Mouse (Mus musculus): Measurements from ENCODE around the gene Rnf144a.

Rnf144a gene

GRCm38 (mm10) chr12:26410443-26410842 lies 4.6 kb downstream of the Rnf144a start:
- DNase-seq (ENCODE audit: low read depth, low spot score): no peak

- no peak for DNase-seq (ENCODE audit: low read depth, low spot score)
Measured at GRCm38 (mm10) chr12:26408707-26409106, 6.3 kb downstream of the Rnf144a start.

- no peak for DNase-seq (ENCODE audit: low read depth, low spot score)
Measured at GRCm38 (mm10) chr12:26404781-26405702, 10.0 kb downstream of the Rnf144a start.

- DNase-seq (ENCODE audit: low read depth, low spot score): no peak
Measured at GRCm38 (mm10) chr12:26403372-26404125, 11.5 kb downstream of the Rnf144a start.

- peak; percentile 81 for DNase-seq (ENCODE audit: low read depth, low spot score)
Measured at GRCm38 (mm10) chr12:26401696-26402470, 13.2 kb downstream of the Rnf144a start.

GRCm38 (mm10) chr12:26401254-26401653 lies 13.8 kb downstream of the Rnf144a start:
- peak; percentile 45 for DNase-seq (ENCODE audit: low read depth, low spot score)

- no peak for DNase-seq (ENCODE audit: low read depth, low spot score)
Measured at GRCm38 (mm10) chr12:26400762-26401161, 14.3 kb downstream of the Rnf144a start.

- DNase-seq (ENCODE audit: low read depth, low spot score): no peak
Measured at GRCm38 (mm10) chr12:26399391-26399790, 15.7 kb downstream of the Rnf144a start.

- no peak for DNase-seq (ENCODE audit: low read depth, low spot score)
Measured at GRCm38 (mm10) chr12:26398597-26398996, 16.5 kb downstream of the Rnf144a start.

- no peak for DNase-seq (ENCODE audit: low read depth, low spot score)
Measured at GRCm38 (mm10) chr12:26394485-26395470, 20.3 kb downstream of the Rnf144a start.

GRCm38 (mm10) chr12:26393291-26393690 lies 21.8 kb downstream of the Rnf144a start:
- no peak for DNase-seq (ENCODE audit: low read depth, low spot score)

GRCm38 (mm10) chr12:26391162-26391561 lies 23.9 kb downstream of the Rnf144a start:
- DNase-seq (ENCODE audit: low read depth, low spot score): no peak

GRCm38 (mm10) chr12:26387523-26387922 lies 27.5 kb downstream of the Rnf144a start:
- no peak for DNase-seq (ENCODE audit: low read depth, low spot score)

GRCm38 (mm10) chr12:26386947-26387346 lies 28.1 kb downstream of the Rnf144a start:
- no peak for DNase-seq (ENCODE audit: low read depth, low spot score)

GRCm38 (mm10) chr12:26386189-26386588 lies 28.9 kb downstream of the Rnf144a start:
- no peak for DNase-seq (ENCODE audit: low read depth, low spot score)

- DNase-seq (ENCODE audit: low read depth, low spot score): no peak
Measured at GRCm38 (mm10) chr12:26385735-26386134, 29.3 kb downstream of the Rnf144a start.

- no peak for DNase-seq (ENCODE audit: low read depth, low spot score)
Measured at GRCm38 (mm10) chr12:26381730-26382129, 33.3 kb downstream of the Rnf144a start.

GRCm38 (mm10) chr12:26379797-26380196 lies 35.3 kb downstream of the Rnf144a start:
- DNase-seq (ENCODE audit: low read depth, low spot score): no peak

GRCm38 (mm10) chr12:26377691-26378090 lies 37.4 kb downstream of the Rnf144a start:
- no peak for DNase-seq (ENCODE audit: low read depth, low spot score)

- no peak for DNase-seq (ENCODE audit: low read depth, low spot score)
Measured at GRCm38 (mm10) chr12:26376541-26377323, 38.3 kb downstream of the Rnf144a start.
